In the genomic region with DNA sequence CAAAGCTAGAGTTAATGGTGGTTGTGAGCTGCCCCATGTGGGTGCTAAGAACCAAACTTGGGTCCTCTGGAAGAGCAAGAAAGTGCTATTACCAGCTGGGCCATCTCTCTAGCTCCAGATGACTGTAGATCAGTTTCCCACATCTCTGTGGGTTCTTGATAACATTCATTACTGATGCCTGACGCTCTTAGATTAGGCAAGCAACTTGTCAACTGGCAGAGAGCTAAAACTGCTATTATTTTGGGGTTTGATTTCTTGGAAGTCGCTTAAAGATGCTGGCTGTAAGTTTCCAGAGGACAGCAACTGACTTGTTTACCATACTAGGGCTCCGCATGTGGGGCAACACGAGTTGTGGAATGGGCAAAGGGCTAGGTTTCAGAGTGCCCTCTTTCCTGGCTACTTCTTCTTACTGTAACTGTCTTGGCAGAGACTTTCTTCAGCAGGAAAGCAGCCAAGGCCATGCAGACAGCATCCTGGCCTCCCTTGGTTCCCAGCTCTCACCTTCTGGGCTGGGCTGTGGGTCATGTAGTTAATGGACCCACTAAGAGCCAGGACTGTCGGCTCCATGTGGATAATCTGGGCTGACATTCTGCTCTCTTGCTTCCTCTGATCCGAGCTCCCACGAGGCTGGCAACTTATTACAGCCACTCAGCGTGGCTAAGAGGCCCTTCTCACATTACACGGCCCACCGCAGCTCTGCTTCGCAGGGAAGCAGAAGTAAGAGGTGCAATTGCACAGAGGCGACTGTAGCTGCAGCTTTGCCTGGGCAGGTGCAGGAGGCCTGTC, we compare ENCODE assay signal across 8 mouse cellular contexts.
DNase-seq lines count a peak whose midpoint lies in the region; ATAC-seq and TF ChIP-seq lines count a peak whose summit lies in the region.

No protein-coding gene starts in this region.

- no peak overlapping the region for H3K4me2 ChIP-seq in hindbrain, embryonic 14.5 days (replicated peaks)
- no peak overlapping the region for H3K4me2 ChIP-seq in midbrain, embryonic 11.5 days

- intact Hi-C loops in left cerebral cortex, postnatal 10 days (cut with DNase I) = no loop called here

- no peaks in the 10 kb centered on the region for H3K9me3 ChIP-seq in hindbrain, embryonic 14.5 days (ENCODE audit: control insufficient read depth, low read length)
- no peaks in the 10 kb centered on the region for H3K9me3 ChIP-seq in midbrain, embryonic 11.5 days (ENCODE audit: control insufficient read depth, low read length)

- 0 out of 2 replicates have a peak, but pooled peaks have one; percentile 19 for ATAC-seq in hindbrain, embryonic 14.5 days (ENCODE audit: low FRiP score)
- peak; percentile 14; the same call in 1 of the 2 replicates for ATAC-seq in midbrain, embryonic 11.5 days (ENCODE audit: low FRiP score)

- TF ChIP-seq CTCF in kidney, adult 2 months (conservative IDR thresholded peaks at IDR 0.05; ENCODE audit: insufficient read depth, insufficient read length, low read depth, low read length) = no peak

- peaks cover 15% of the 10 kb centered on the region for H3K4me1 ChIP-seq in hindbrain, embryonic 14.5 days (replicated peaks; ENCODE audit: control insufficient read depth, insufficient read depth, low read length)
- peaks cover 8% of the 10 kb centered on the region for H3K4me1 ChIP-seq in midbrain, embryonic 11.5 days (ENCODE audit: control insufficient read depth, insufficient read depth, low read length)
- H3K4me1 ChIP-seq in kidney, adult 2 months (ENCODE audit: control insufficient read depth, insufficient read depth, low read length) = no peaks in the 10 kb centered on the region

- no peak overlapping the region for H3K4me3 ChIP-seq in hindbrain, embryonic 14.5 days (replicated peaks; ENCODE audit: low read length)
- H3K4me3 ChIP-seq in midbrain, embryonic 11.5 days (ENCODE audit: low read depth, low read length) = no peak overlapping the region
- H3K4me3 ChIP-seq in kidney, adult 2 months (ENCODE audit: insufficient read depth, low read depth, low read length) = no peak overlapping the region

- H3K36me3 ChIP-seq in hindbrain, embryonic 14.5 days (replicated peaks; ENCODE audit: control insufficient read depth, insufficient read depth) = peaks cover 5% of the 10 kb centered on the region; the same call in 1 of the 2 replicates
- H3K36me3 ChIP-seq in midbrain, embryonic 11.5 days (ENCODE audit: control insufficient read depth, insufficient read depth, low read length) = no peaks in the 10 kb centered on the region
- no peaks in the 10 kb centered on the region for H3K36me3 ChIP-seq in kidney, adult 2 months (ENCODE audit: control insufficient read depth, insufficient read depth, low read length)

- H3K9ac ChIP-seq in hindbrain, embryonic 14.5 days = no peak overlapping the region
- H3K9ac ChIP-seq in midbrain, embryonic 11.5 days (ENCODE audit: low read length) = no peak overlapping the region

- H3K27ac ChIP-seq in hindbrain, embryonic 14.5 days = peak overlapping the region; percentile 58
- H3K27ac ChIP-seq in midbrain, embryonic 11.5 days (ENCODE audit: low read depth, low read length) = no peak overlapping the region
- no peak overlapping the region for H3K27ac ChIP-seq in kidney, adult 2 months (ENCODE audit: insufficient read depth, low read depth, low read length)

- WGBS in hindbrain, embryonic 14.5 days = 35% methylated on average over 12 of the region's 12 CpGs
- 33% methylated on average over 12 of the region's 12 CpGs for WGBS in midbrain, embryonic 11.5 days
- WGBS in kidney, adult 2 months = 42% methylated on average over 12 of the region's 12 CpGs

- H3K27me3 ChIP-seq in hindbrain, embryonic 14.5 days (ENCODE audit: control insufficient read depth, insufficient read depth, low read length) = no peaks in the 10 kb centered on the region
- H3K27me3 ChIP-seq in midbrain, embryonic 11.5 days (ENCODE audit: control insufficient read depth, insufficient read depth, low read length) = no peaks in the 10 kb centered on the region
- H3K27me3 ChIP-seq in kidney, adult 2 months (replicated peaks; ENCODE audit: control insufficient read depth, insufficient read depth, low read length) = no peaks in the 10 kb centered on the region

- peak; percentile 32 to 55 for DNase-seq in kidney, postnatal 4 days
- DNase-seq in kidney, postnatal 14 days = no peak
- peak; percentile 67 to 81 for DNase-seq in cerebellum, postnatal 25 days
- no peak for DNase-seq in hindbrain, embryonic 14.5 days (ENCODE audit: low spot score)
- no peak for DNase-seq in midbrain, embryonic 11.5 days (ENCODE audit: low spot score, missing footprints)
- DNase-seq in spleen, postnatal 14 days (ENCODE audit: low spot score in 2 of 2) = no peak
- no peak for DNase-seq in kidney, adult 2 months
- no peak for DNase-seq in left cerebral cortex, postnatal 10 days (ENCODE audit: extremely low spot score in 1 of 2, low spot score in 2 of 2)

- no peak for TF ChIP-seq POLR2A in kidney, adult 2 months (IDR thresholded peaks at IDR 0.05; ENCODE audit: low read depth, low read length)

Comparison
In these comparisons a context has a peak if more than half of its experiments do, and no peak if none do; other contexts are left out.
1. DNase-seq: peak in kidney, postnatal 4 days (2 of 2) and cerebellum, postnatal 25 days (2 of 2); none in kidney, postnatal 14 days (single experiment), hindbrain, embryonic 14.5 days (single experiment), midbrain, embryonic 11.5 days (single experiment), spleen, postnatal 14 days (0 of 2), kidney, adult 2 months (single experiment) and left cerebral cortex, postnatal 10 days (0 of 2).